Mouse (Mus musculus) midbrain, embryonic 13.5 days (tissue): ENCODE measurements around the gene Ubiad1. TPM values are rescaled to one million over a fixed set of nuclear protein-coding genes. Genes with fewer than 3 reads are reported as not detected.
A peak's percentile ranks its signal among the peaks of the same experiment; 100 is the strongest.

Experiments
- ATAC-seq: fragments of 200-750 bp; cut with Nextera tagmentation; 2 replicates; pipeline ENCODE4 v1.8.0; 2017; ENCODE audit warnings: mild to moderate bottlenecking, moderate TSS enrichment, moderate library complexity
- H3K27ac ChIP-seq: fragments of 300-500 bp; sonication (generic); 2 replicates; pipeline ENCODE4 v1.5.1; 2015; ENCODE audit warnings: inconsistent platforms, mild to moderate bottlenecking, moderate library complexity
- H3K27me3 ChIP-seq: fragments of 300-500 bp; sonication (generic); 2 replicates; pipeline ENCODE4 v1.6.1; 2015; ENCODE audit warnings: mild to moderate bottlenecking, inconsistent platforms
- H3K36me3 ChIP-seq: fragments of 300-500 bp; sonication (generic); 2 replicates; pipeline ENCODE4 v1.6.1; 2015; ENCODE audit warnings: mild to moderate bottlenecking, inconsistent platforms
- H3K4me1 ChIP-seq: fragments of 300-500 bp; sonication (generic); replicated peaks from 2 replicates; pipeline ENCODE4 v1.6.1; 2015; ENCODE audit warnings: inconsistent platforms
- H3K4me2 ChIP-seq: fragments of 300-500 bp; sonication (generic); replicated peaks from 2 replicates; pipeline ENCODE4 v1.6.1; 2015; ENCODE audit warnings: moderate library complexity, mild to moderate bottlenecking, inconsistent platforms
- H3K4me3 ChIP-seq: fragments of 300-500 bp; sonication (generic); replicated peaks from 2 replicates; pipeline ENCODE4 v1.5.1; 2015; ENCODE audit warnings: mild to moderate bottlenecking, inconsistent platforms
- H3K9ac ChIP-seq: fragments of 300-500 bp; sonication (generic); replicated peaks from 2 replicates; pipeline ENCODE4 v1.6.1; 2015; ENCODE audit warnings: mild to moderate bottlenecking, inconsistent platforms
- H3K9me3 ChIP-seq: fragments of 300-500 bp; sonication (generic); 2 replicates; pipeline ENCODE4 v1.6.1; 2016; ENCODE audit warnings: mild to moderate bottlenecking, inconsistent platforms
- WGBS: fragments of 180-500 bp; shearing (Covaris S2); methylation state at CpG from one replicate; pipeline ENCODE4 v1.1.7; 2015; 5-methylcytosine and 5-hydroxymethylcytosine counted together
- polyA plus RNA-seq: library from polyadenylated mRNA; unstranded; fragments of >200 nt; fragmentation: Nextera tagmentation; extraction: Ambion mirVana; gene quantifications from 2 replicates; pipeline ENCODE4 v1.2.1, GENCODE M21; 2015

Gene Ubiad1
- 20.5 and 22.2 TPM in 2 replicates for polyA plus RNA-seq

DNA sequence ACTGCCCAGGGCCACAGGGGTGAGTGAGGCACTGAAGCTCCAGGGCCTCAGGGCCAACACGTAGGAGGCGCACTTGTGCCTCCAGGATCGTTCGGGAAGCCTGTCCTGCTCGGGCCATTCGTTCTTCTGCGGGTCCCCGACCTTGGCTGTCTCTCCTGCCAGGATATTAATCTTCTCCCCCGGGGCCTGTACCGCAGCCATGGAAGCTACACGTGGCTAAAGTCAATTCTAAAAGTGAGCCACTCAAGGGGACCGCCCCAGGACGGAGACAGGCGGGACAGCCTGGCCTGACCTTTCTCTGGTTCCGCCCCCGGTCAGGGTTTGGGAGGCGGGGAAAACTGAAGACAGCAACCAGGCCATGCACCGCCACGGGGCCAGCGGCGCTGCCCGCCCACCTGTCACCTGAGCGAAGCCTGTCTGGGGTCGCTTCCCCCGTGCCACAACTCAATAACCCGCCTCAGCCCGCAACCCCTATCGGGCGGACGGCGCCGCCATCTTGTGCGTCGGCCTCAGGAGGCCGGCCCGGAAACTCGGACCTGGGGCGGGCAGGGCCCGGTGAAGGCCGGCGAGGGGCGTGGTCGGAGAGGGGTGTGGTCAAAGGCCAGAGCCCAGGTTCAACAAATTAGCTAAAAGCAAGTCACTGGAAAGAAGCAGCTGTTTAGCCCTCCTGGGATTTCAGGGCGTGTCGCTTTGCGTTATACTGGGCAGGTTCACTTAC, at the start of gene Ubiad1:
Ubiad1 (minus strand) TSS at position 522 of the 718 bp plus-strand sequence.
- Histone ChIP-seq H3K4me2 (peak within 1 kb of the TSS; percentile 80), H3K27me3 (no peaks in the 10 kb centered on the region), H3K4me3 (peak within 1 kb of the TSS; percentile 64), H3K4me1 (peaks cover 39% of the 10 kb centered on the region), H3K27ac (peak within 1 kb of the TSS; percentile 45), H3K36me3 (0 out of 2 replicates have a peak, but pooled peaks cover 4% of the 10 kb centered on the region), H3K9me3 (no peaks in the 10 kb centered on the region), H3K9ac (peak within 1 kb of the TSS; percentile 74)
- ATAC-seq, result peak; percentile 41
- under 1% methylated on average over 45 of the region's 46 CpGs for whole genome bisulfite sequencing

DNA sequence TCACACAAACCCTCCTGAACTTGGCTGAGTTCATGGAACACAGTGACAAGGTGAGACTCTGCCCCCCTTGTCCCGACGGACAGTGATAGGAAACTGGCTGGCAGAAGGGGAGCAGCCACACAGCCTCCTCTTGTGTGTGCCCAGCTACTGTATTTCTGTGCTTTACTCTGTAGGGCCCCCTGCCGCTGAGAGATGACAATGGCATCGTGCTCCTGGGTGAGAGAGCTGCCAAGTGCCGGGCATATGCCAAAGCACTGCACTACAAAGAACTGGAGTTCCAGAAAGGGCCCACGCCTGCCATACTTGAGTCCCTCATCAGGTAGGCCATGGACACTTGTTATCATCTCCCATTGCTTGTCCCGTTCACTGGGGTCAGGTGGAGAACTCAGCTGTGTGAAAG, 46.9 kb upstream of the Ubiad1 start:
- Histone ChIP-seq H3K4me1 (no peaks in the 10 kb centered on the region), H3K36me3 (peaks cover 86% of the 10 kb centered on the region), H3K4me3 (no peak overlapping the region), H3K4me2 (no peak overlapping the region), H3K9me3 (no peaks in the 10 kb centered on the region), H3K9ac (no peak overlapping the region), H3K27me3 (no peaks in the 10 kb centered on the region), H3K27ac (no peak overlapping the region)
- WGBS, result 90% methylated on average over 7 of the region's 7 CpGs
- ATAC-seq, result no peak

DNA sequence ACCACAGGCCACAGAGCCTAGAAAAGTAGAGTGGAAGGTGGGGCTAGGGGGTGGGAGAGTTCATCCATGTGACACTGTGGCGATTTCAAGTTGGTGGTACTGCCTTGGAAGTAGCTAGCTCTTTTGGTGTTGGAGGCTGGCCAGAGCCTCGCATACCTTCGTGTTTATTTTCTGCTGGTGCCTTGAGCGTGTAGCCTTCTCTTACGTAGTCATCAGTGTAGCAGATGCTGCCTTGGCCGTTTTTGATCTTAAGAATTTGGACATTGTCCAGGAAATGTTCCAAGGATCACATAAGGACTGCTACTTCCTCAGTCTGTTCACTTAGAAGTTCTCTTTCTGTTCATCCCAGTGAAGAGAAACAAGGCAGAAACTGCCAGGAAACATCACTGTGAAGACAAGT, 45.9 kb upstream of the Ubiad1 start:
- H3K27me3 ChIP-seq, result no peaks in the 10 kb centered on the region
- H3K36me3 ChIP-seq, result peaks cover 88% of the 10 kb centered on the region
- H3K4me1 ChIP-seq, result no peaks in the 10 kb centered on the region
- 85% methylated on average over 6 of the region's 6 CpGs for WGBS
- H3K27ac ChIP-seq, result no peak overlapping the region
- no peak overlapping the region for H3K4me2 ChIP-seq
- no peaks in the 10 kb centered on the region for H3K9me3 ChIP-seq
- no peak for ATAC-seq
- H3K4me3 ChIP-seq, result no peak overlapping the region
- H3K9ac ChIP-seq, result no peak overlapping the region

GRCm38 (mm10) chr4:148487841-148488240, 43.3 kb upstream of the Ubiad1 start:
- no peaks in the 10 kb centered on the region for H3K9me3 ChIP-seq
- ATAC-seq, result no peak
- no peaks in the 10 kb centered on the region for H3K4me1 ChIP-seq
- no peak overlapping the region for H3K4me2 ChIP-seq
- H3K27me3 ChIP-seq, result no peaks in the 10 kb centered on the region
- H3K27ac ChIP-seq, result no peak overlapping the region
- no peak overlapping the region for H3K4me3 ChIP-seq
- H3K9ac ChIP-seq, result no peak overlapping the region
- H3K36me3 ChIP-seq, result peaks cover 98% of the 10 kb centered on the region
- WGBS, result 89% methylated on average over 2 of the region's 2 CpGs

- H3K27me3 ChIP-seq, result no peaks in the 10 kb centered on the region
- peaks cover 96% of the 10 kb centered on the region for H3K36me3 ChIP-seq
- no peak for ATAC-seq
- no peak overlapping the region for H3K27ac ChIP-seq
- H3K9ac ChIP-seq, result no peak overlapping the region
- H3K9me3 ChIP-seq, result no peaks in the 10 kb centered on the region
- H3K4me1 ChIP-seq, result 0 out of 2 replicates have a peak, but pooled peaks cover 6% of the 10 kb centered on the region
- 97% methylated on average over 12 of the region's 12 CpGs for WGBS
- no peak overlapping the region for H3K4me3 ChIP-seq
- H3K4me2 ChIP-seq, result no peak overlapping the region
Observed at GRCm38 (mm10) chr4:148484511-148484910, 39.9 kb upstream of the Ubiad1 start.

GRCm38 (mm10) chr4:148481557-148482168, 37.1 kb upstream of the Ubiad1 start:
- 73% methylated on average over 2 of the region's 2 CpGs for WGBS
- no peaks in the 10 kb centered on the region for H3K9me3 ChIP-seq
- no peak overlapping the region for H3K27ac ChIP-seq
- no peak overlapping the region for H3K9ac ChIP-seq
- H3K4me1 ChIP-seq, result 0 out of 2 replicates have a peak, but pooled peaks cover 6% of the 10 kb centered on the region
- peaks cover 94% of the 10 kb centered on the region for H3K36me3 ChIP-seq
- peak; percentile 60 for ATAC-seq
- H3K4me2 ChIP-seq, result no peak overlapping the region
- H3K4me3 ChIP-seq, result no peak overlapping the region
- no peaks in the 10 kb centered on the region for H3K27me3 ChIP-seq

- Histone ChIP-seq H3K4me1 (0 out of 2 replicates have a peak, but pooled peaks cover 6% of the 10 kb centered on the region), H3K27me3 (no peaks in the 10 kb centered on the region), H3K36me3 (peaks cover 93% of the 10 kb centered on the region), H3K9me3 (no peaks in the 10 kb centered on the region), H3K9ac (no peak overlapping the region), H3K27ac (no peak overlapping the region), H3K4me3 (no peak overlapping the region), H3K4me2 (no peak overlapping the region)
- WGBS, result 97% methylated on average over 2 of the region's 2 CpGs
- ATAC-seq, result no peak
Observed at GRCm38 (mm10) chr4:148480245-148480644, 35.7 kb upstream of the Ubiad1 start.

DNA sequence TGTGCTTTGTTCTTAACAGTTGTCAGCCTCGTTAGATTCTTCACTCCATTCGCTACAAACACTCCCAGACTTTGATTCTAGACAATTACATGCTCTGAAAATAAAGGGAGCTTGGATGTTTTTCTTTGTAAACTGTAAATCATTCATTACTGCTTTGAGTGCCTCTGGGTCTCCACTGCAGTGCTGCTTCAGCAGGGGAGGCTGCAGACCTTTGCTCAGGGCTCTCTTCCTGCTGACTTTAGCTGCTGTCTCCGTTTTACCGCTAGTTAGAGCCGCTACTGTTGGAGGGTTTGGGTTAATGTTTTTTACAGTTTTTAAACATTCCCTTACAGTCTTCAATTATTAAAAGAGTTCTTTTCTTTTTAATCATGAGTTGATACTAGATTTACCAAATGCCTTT, 28.9 kb upstream of the Ubiad1 start:
- Histone ChIP-seq H3K9ac (no peak overlapping the region), H3K36me3 (peaks cover 93% of the 10 kb centered on the region), H3K4me3 (no peak overlapping the region), H3K27me3 (no peaks in the 10 kb centered on the region), H3K9me3 (no peaks in the 10 kb centered on the region), H3K27ac (no peak overlapping the region), H3K4me2 (no peak overlapping the region), H3K4me1 (no peaks in the 10 kb centered on the region)
- WGBS, result 92% methylated on average over 5 of the region's 5 CpGs
- ATAC-seq, result no peak

GRCm38 (mm10) chr4:148472436-148473174, 28.0 kb upstream of the Ubiad1 start:
- no peaks in the 10 kb centered on the region for H3K9me3 ChIP-seq
- ATAC-seq, result no peak
- H3K9ac ChIP-seq, result no peak overlapping the region
- peaks cover 95% of the 10 kb centered on the region for H3K36me3 ChIP-seq
- no peak overlapping the region for H3K4me3 ChIP-seq
- no peak overlapping the region for H3K27ac ChIP-seq
- H3K4me1 ChIP-seq, result no peaks in the 10 kb centered on the region
- whole genome bisulfite sequencing, result 92% methylated on average over 8 of the region's 8 CpGs
- no peaks in the 10 kb centered on the region for H3K27me3 ChIP-seq
- no peak overlapping the region for H3K4me2 ChIP-seq

GRCm38 (mm10) chr4:148471363-148471806, 26.8 kb upstream of the Ubiad1 start:
- Histone ChIP-seq H3K27ac (no peak overlapping the region), H3K4me1 (no peaks in the 10 kb centered on the region), H3K4me2 (no peak overlapping the region), H3K9me3 (no peaks in the 10 kb centered on the region), H3K9ac (no peak overlapping the region), H3K27me3 (no peaks in the 10 kb centered on the region), H3K4me3 (no peak overlapping the region), H3K36me3 (peaks cover 95% of the 10 kb centered on the region)
- no peak for ATAC-seq
- WGBS, result 79% methylated on average over 10 of the region's 10 CpGs

GRCm38 (mm10) chr4:148469487-148470252, 25.1 kb upstream of the Ubiad1 start:
- H3K4me2 ChIP-seq, result no peak overlapping the region
- H3K4me1 ChIP-seq, result no peaks in the 10 kb centered on the region
- H3K27ac ChIP-seq, result no peak overlapping the region
- no peaks in the 10 kb centered on the region for H3K9me3 ChIP-seq
- H3K4me3 ChIP-seq, result no peak overlapping the region
- H3K36me3 ChIP-seq, result peaks cover 95% of the 10 kb centered on the region
- H3K9ac ChIP-seq, result no peak overlapping the region
- H3K27me3 ChIP-seq, result no peaks in the 10 kb centered on the region
- no peak for ATAC-seq
- WGBS, result 91% methylated on average over 11 of the region's 11 CpGs
